Mouse (Mus musculus): ENCODE results near the gene Trim8. TPM values are rescaled to one million over a fixed set of nuclear protein-coding genes. Genes with fewer than 3 reads are reported as not detected.

Trim8 gene
- total RNA-seq (2023) = 10 to 100 TPM; 47.4 to 56.4 TPM

DNA sequence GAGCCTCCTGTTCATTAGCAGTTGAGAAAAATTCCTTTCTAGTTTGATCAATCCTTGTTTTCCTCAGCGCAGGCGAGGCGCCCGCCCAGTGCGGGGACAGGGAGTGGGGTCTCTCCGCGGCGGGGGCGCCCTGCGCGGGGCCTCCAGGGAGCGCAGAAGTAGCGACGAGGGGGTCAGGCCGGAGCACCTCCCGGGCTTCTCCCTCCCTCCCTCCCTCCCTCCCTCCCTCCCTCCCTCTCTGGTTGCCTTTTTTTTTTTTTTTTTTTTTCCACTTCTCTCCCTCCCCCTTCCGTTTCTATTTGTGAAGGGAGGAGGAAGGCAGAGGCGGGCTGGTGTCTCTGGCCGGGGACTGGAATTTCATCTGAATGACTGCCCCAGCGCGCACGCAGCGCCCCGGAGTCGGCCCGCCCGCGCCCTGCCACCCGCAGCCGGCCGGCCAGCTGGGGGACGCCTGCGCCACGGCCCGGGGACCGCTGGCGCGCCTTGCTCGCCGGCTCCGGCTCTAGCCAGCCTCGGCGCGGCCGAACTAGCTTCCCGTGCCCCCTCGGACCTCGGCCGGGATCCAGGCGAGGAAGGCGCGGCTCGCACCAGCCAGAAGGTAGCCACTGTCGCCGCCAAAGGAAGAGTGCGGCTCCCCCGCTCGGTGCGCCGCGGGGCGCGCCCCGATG lies at the start of gene Trim8:
Gene Trim8 (plus strand): TSS at position 302 of the 668 bp plus-strand sequence.

Other genes starting within 250 kb of the Trim8 start
- 10 to 100 TPM; 42.5 to 44.2 TPM for gene Nfkb2, start 197.4 kb upstream of the Trim8 start, total RNA-seq (2023)
- gene Psd, start 174.5 kb upstream of the Trim8 start, total RNA-seq (2023) = under 1 TPM; 0.09 to 0.80 TPM
- 1 to 10 TPM; 3.3 to 3.9 TPM for gene Fbxl15, start 173.5 kb upstream of the Trim8 start, total RNA-seq (2023)
- 10 to 100 TPM; 96.2 to 98.6 TPM for gene Cuedc2, start 163.0 kb upstream of the Trim8 start, total RNA-seq (2023)
- gene Mfsd13a, start 160.6 kb upstream of the Trim8 start, total RNA-seq (2023) = 10 to 100 TPM; 25.0 to 27.9 TPM
- not detected for gene 2310034G01Rik, start 151.4 kb upstream of the Trim8 start, total RNA-seq (2023)
- gene Actr1a, start 106.0 kb upstream of the Trim8 start, total RNA-seq (2023) = 10 to 100 TPM; 87.0 to 95.1 TPM
- gene Sufu, start 104.8 kb upstream of the Trim8 start, total RNA-seq (2023) = 10 to 100 TPM; 10.7 to 10.9 TPM
- 1 to 10 TPM; 9.7 to 9.9 TPM for gene Arl3, start 71.5 kb downstream of the Trim8 start, total RNA-seq (2023)
- 1 to 10 TPM; 8.8 to 9.8 TPM for gene Sfxn2, start 71.7 kb downstream of the Trim8 start, total RNA-seq (2023)
- 10 to 100 TPM; 71.7 to 72.7 TPM for gene Wbp1l, start 97.4 kb downstream of the Trim8 start, total RNA-seq (2023)
- gene Cyp17a1, start 171.5 kb downstream of the Trim8 start, total RNA-seq (2023) = not detected
- 1 to 10 TPM; 3.9 to 4.1 TPM for gene Borcs7, start 188.2 kb downstream of the Trim8 start, total RNA-seq (2023)
- gene As3mt, start 205.8 kb downstream of the Trim8 start, total RNA-seq (2023) = 10 to 100 TPM; 15.5 to 17.6 TPM